Mouse (Mus musculus) testis, postnatal 10 days (tissue): Measurements from ENCODE around the gene Pcbd1.
"Not testable (repeated sequence)": the region's sequence is repeated elsewhere in the genome, so short reads cannot be mapped to it uniquely, and the experiment has no call there.

Experiments used
- DNase-seq: peaks from one replicate; pipeline ENCODE4 v3.0.0; 2021; ENCODE audit warnings: low spot score

The Pcbd1 gene

GRCm38 (mm10) chr10:61103564-61104114 lies 14.5 kb downstream of the Pcbd1 start:
- no peak for DNase-seq

- DNase-seq = no peak
Observed at GRCm38 (mm10) chr10:61114246-61114720, 25.2 kb downstream of the Pcbd1 start.

- DNase-seq = not testable (repeated sequence)
Observed at GRCm38 (mm10) chr10:61121732-61122131, 32.6 kb downstream of the Pcbd1 start.

GRCm38 (mm10) chr10:61123276-61123913 lies 34.3 kb downstream of the Pcbd1 start:
- DNase-seq = no peak

- DNase-seq = no peak
Observed at GRCm38 (mm10) chr10:61124462-61124861, 35.3 kb downstream of the Pcbd1 start.

- DNase-seq = no peak
Observed at GRCm38 (mm10) chr10:61128701-61129365, 39.7 kb downstream of the Pcbd1 start.

GRCm38 (mm10) chr10:61130959-61131358 lies 41.8 kb downstream of the Pcbd1 start:
- no peak for DNase-seq

- DNase-seq = no peak
Observed at GRCm38 (mm10) chr10:61134041-61134440, 44.9 kb downstream of the Pcbd1 start.

GRCm38 (mm10) chr10:61135226-61135839 lies 46.2 kb downstream of the Pcbd1 start:
- DNase-seq = no peak

- DNase-seq = no peak
Observed at GRCm38 (mm10) chr10:61137567-61137966, 48.4 kb downstream of the Pcbd1 start.

GRCm38 (mm10) chr10:61143343-61143742 lies 54.2 kb downstream of the Pcbd1 start:
- DNase-seq = no peak
